Mouse (Mus musculus): ENCODE measurements around the gene Lix1.
"Not testable (repeated sequence)": the region's sequence is repeated elsewhere in the genome, so short reads cannot be mapped to it uniquely, and the experiment has no call there.

DNA sequence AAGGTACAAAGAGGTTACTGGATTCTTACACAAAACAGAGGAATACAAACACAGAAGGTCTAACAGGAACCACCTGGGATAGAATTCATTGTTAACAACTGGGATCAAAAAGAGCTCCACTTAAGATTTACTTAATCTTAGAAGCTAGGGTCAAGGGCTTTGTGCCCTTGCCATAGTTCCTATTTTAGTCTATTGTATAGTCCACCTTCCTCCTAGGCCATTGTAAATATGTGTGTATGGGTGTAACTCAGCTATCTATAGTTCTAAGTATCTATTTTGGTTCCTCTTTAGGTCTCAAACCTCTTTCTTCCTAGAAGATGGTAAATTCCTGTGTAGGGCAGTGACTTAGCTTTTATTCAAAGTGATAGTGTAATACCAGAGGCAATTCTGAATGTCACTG lies 93.8 kb downstream of the Lix1 start:
- not testable (repeated sequence) for TF ChIP-seq CTCF (IDR thresholded peaks at IDR 0.05; ENCODE audit: control insufficient read depth, insufficient read depth, low read length); POLR2A (IDR thresholded peaks at IDR 0.05; ENCODE audit: borderline replicate concordance, control insufficient read depth, low read depth, low read length)
